Mouse (Mus musculus) heart, postnatal 0 days (tissue): Measurements from ENCODE around the gene Mad1l1.

Source experiments
- CTCF ChIP-seq: IDR thresholded peaks from 2 replicates; pipeline ENCODE4 v1.5.1; 2016; ENCODE audit warnings: antibody characterized with exemption, control low read depth, low read depth
- EP300 ChIP-seq: IDR thresholded peaks from 2 replicates; pipeline ENCODE4 v1.6.1; 2016; ENCODE audit warnings: antibody characterized with exemption, low read depth

DNA sequence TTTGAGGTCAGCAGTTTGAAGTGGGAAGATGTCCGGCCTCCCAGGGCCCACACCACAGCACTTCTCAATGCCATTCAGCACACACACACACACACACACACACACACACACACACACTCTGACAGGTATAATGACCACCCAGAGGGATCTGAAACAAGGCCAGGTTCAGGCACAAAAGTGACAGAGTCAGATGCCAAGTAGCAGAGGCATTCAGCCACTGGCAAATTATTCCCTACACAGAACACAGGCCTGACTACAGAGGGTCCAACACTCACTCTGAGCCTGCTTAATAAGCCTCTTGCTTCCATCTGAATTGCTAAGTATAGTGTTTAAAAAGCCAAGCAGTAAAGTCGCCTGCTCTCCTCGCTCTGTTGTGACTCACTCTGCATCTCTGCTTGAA, 33.1 kb downstream of the Mad1l1 start:
- TF ChIP-seq CTCF, result no peak
- no peak for TF ChIP-seq EP300
